Mouse (Mus musculus): ENCODE results near the gene 4833439L19Rik. TPM values are rescaled to one million over a fixed set of nuclear protein-coding genes. Genes with fewer than 3 reads are reported as not detected.

4833439L19Rik gene
- 72.7 TPM for polyA plus RNA-seq (2017; shearing (Covaris generic))

DNA sequence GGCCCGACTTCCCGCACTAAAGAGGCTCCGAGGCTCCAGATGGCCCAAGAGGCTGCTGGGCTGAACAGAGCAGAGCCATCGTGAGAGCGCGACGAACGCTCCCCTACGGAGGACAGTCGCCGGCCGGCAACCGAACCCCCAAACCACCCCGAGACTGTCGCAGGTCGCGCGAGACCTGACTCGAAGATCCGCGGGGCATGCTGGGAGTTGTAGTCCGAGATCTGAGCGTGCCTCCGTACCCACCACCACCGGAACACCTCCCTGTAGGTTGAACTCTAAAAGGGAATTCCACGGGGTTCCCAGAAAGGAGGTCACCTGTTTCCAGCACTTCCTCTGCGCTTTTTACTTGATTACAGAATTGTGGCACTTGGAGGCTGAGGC is at the start of gene 4833439L19Rik:
4833439L19Rik (minus strand) TSS at position 235 of the 381 bp plus-strand sequence.

GRCm38 (mm10) chr13:54610972-54611754 is 45.9 kb upstream of the 4833439L19Rik start, which contains the start of gene Cltb:
Cltb (minus strand) TSS chr13:54611344.

DNA sequence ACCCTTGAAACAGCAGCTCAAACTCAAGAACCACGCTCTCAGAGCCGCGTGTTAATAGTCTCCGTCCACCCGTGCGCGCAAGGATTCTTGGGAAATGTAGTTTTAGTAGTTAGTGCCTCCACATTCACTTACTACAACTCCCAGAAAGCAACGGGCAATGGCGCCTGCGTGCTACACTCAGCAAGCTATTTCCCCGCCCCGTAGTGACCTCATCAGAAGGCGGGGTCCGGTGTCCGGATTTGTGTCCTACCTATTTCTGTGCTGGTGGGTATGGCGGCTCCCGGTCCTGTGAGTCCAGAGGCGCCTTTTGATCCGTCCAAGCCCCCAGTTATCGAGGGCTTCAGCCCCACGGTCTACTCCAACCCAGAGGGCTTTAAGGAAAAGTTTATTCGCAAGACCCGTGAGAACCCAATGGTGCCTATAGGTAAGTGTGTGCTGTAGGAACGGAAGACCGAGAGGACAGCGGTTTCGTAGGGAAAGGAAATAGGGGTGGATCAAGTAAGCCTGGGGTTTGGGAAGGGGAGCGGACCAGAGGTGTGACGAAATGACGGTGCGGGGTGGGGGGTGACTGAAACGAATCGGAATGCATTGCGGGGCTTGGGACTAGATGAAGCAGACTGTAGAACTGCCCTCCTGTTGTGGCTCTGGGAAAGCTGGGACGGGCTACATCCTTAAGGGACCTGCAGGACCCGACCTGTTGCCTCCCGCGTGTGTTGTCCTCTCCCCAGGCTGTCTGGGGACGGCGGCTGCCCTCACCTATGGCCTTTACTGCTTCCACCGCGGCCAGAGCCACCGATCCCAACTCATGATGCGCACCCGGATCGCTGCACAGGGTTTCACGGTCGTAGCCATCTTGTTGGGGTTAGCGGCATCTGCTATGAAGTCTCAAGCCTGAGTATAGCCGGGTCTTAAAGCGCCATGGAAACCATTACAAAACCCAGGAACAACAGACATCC is 25.0 kb upstream of the 4833439L19Rik start, which contains the start of the genes Nop16 and Higd2a:
Nop16 (minus strand) TSS at position 95 of the 956 bp plus-strand sequence.
Higd2a (plus strand) TSS at position 212 of the 956 bp plus-strand sequence.

GRCm38 (mm10) chr13:54574854-54575481 is 9.7 kb upstream of the 4833439L19Rik start, which contains the start of gene Arl10:
Arl10 (plus strand) TSS chr13:54575015.

DNA sequence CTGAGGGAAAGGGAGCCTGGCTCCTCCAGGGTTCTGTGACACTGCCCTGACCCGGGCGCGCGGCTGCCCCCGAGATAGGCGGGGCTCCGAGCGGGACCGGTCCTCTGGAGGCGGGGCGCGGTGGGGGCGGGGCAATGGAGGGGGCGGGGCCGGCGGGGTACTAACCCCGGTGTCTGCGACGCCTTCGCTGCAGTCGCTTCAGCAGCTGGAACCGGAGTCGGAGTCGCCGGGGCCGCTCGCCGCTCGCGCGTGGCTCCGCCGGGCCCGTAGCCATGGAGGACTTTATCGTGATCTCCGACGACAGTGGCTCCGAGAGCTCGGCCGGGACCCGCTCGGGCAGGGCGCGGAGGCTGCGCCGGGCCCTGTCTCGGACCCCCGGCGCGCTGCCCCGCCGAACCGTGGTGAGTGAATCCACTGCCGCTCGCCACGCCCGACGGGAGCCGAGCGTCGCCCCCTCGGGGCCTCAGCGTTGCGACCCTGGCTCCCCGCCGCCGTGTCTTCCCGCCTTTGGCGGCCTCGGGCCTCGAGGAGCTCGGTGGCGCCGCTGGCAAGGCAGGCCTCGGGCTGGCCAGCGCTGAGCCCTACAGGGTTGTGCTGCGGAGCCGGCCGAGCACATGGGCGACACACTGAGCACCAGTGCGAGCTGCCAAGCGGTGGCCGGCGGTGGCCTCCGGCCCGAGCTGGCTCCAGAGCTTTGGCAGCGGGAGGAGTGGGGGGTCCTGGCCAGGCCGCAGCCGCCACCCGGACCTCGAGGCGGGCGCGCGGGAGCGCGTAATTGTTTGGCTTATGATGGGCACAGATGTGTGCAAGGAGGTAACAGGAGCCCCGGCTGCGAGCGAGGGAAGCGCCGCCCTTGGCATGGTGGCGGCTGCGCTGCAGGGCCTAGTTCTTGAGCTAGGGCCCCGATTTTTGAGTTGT is 61.4 kb downstream of the 4833439L19Rik start, which contains the start of gene Simc1:
Simc1 (plus strand) TSS at position 176 of the 918 bp plus-strand sequence.

Other genes starting within 250 kb of the 4833439L19Rik start
- not detected for gene Cplx2, start 194.1 kb downstream of the 4833439L19Rik start, polyA plus RNA-seq (2017; shearing (Covaris generic))
- gene Thoc3, start 96.6 kb downstream of the 4833439L19Rik start, polyA plus RNA-seq (2017; shearing (Covaris generic)) = 24.8 TPM
- gene Simc1, start 61.7 kb downstream of the 4833439L19Rik start, polyA plus RNA-seq (2017; shearing (Covaris generic)) = 41.7 TPM
- gene Arl10, start 9.6 kb upstream of the 4833439L19Rik start, polyA plus RNA-seq (2017; shearing (Covaris generic)) = 1.8 TPM
- gene Nop16, start 24.7 kb upstream of the 4833439L19Rik start, polyA plus RNA-seq (2017; shearing (Covaris generic)) = 26.2 TPM
- gene Higd2a, start 24.8 kb upstream of the 4833439L19Rik start, polyA plus RNA-seq (2017; shearing (Covaris generic)) = 138 TPM
- gene Cltb, start 45.9 kb upstream of the 4833439L19Rik start, polyA plus RNA-seq (2017; shearing (Covaris generic)) = 80.2 TPM
- 76.6 TPM for gene Faf2, start 56.3 kb upstream of the 4833439L19Rik start, polyA plus RNA-seq (2017; shearing (Covaris generic))
- gene Rnf44, start 128.5 kb upstream of the 4833439L19Rik start, polyA plus RNA-seq (2017; shearing (Covaris generic)) = 90.4 TPM
- 0.12 TPM for gene Cdhr2, start 136.0 kb upstream of the 4833439L19Rik start, polyA plus RNA-seq (2017; shearing (Covaris generic))
- not detected for gene Gprin1, start 184.4 kb upstream of the 4833439L19Rik start, polyA plus RNA-seq (2017; shearing (Covaris generic))
- gene Sncb, start 201.2 kb upstream of the 4833439L19Rik start, polyA plus RNA-seq (2017; shearing (Covaris generic)) = 0.57 TPM
- gene Eif4e1b, start 218.6 kb upstream of the 4833439L19Rik start, polyA plus RNA-seq (2017; shearing (Covaris generic)) = not detected
- gene Tspan17, start 223.9 kb upstream of the 4833439L19Rik start, polyA plus RNA-seq (2017; shearing (Covaris generic)) = 6.1 TPM

Measured in effector memory CD4-positive, alpha-beta T cell, adult 7 months (primary cell).